Mouse (Mus musculus) olfactory bulb, adult 2 months (tissue): ENCODE data around the gene Mrpl23.

Experiments
- CTCF ChIP-seq: fragments of 200-500 bp; IDR thresholded peaks from 2 replicates; pipeline ENCODE4 v1.5.1; 2012; ENCODE audit warnings: low read depth, mild to moderate bottlenecking, low read length, moderate library complexity; ENCODE audit not compliant: insufficient read depth
- POLR2A ChIP-seq: fragments of 200-500 bp; IDR thresholded peaks from 2 replicates; pipeline ENCODE4 v1.6.1; 2012; ENCODE audit warnings: mild to moderate bottlenecking, low read depth, low read length, moderate library complexity; ENCODE audit not compliant: insufficient read depth

DNA sequence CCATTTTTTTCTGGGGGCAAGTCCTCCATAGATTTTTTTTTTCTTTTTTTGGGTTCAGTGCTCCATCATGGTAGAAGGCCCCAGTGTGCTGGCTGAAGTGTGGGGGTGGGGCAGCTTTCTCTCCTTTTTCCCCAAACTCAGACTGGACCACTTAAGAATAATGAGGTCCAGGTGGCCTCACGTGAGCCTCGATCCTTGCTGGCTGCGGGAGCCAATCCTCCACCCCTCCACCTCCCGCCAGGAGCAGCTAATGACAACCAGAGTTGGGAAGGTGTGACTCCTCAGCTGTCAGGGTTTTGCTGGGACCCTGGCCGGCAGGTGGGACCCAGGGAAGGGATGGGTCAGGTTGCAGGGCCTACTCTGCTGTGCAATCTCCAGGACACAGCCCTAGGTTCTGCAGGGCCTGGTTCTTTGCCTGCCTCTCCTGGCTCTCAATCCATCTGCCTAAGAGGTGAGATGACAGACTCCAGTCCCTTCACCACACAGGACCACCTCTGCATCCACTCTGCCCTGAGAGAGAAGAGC lies 27.2 kb downstream of the Mrpl23 start:
- TF ChIP-seq CTCF (no peak), POLR2A (no peak)
